Comparison of ENCODE assay signal across 35 mouse cellular contexts in the genomic region with DNA sequence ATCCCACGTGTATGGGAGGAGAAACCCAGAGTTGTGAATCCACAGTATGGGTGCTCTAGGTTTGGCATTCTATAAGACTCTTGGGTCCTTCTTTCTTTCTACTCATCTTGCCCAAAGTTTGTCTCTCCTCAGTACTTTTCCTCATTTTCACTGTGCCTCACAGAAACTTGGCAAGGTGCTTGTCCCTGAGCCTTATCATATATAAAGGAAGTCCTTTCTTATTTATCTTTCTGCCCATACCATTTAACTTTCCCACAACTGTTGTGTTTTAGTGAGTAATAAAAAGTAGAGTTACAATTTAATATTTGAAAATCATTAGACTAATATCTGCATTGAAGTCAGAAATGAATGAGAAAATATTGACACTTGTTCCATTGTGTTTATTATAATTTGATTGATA.
"Had no signal": no experiment of that assay in that cellular context is flagged by ENCODE, and none has a peak within 500 bp of the region (broad histone marks: within the 10 kb centered on the region; RNA-seq: fewer than 3 reads in every experiment).

No protein-coding gene starts in this region.

- H3K4me3 ChIP-seq: heart, embryonic 10.5 days; heart, embryonic 12.5 days; heart, embryonic 13.5 days; heart, embryonic 15.5 days; hindbrain, embryonic 10.5 days; hindbrain, embryonic 12.5 days; hindbrain, embryonic 13.5 days; hindbrain, embryonic 15.5 days; intestine, embryonic 15.5 days; kidney, embryonic 15.5 days; layer of hippocampus, adult 2 months; left cerebral cortex, adult 2 months had no signal

- H3K9me3 ChIP-seq: heart, embryonic 10.5 days; heart, embryonic 12.5 days; heart, embryonic 13.5 days; heart, embryonic 15.5 days; hindbrain, embryonic 10.5 days; hindbrain, embryonic 12.5 days; hindbrain, embryonic 13.5 days; hindbrain, embryonic 15.5 days; intestine, embryonic 15.5 days; kidney, embryonic 15.5 days had no signal

- H3K27me3 ChIP-seq: heart, embryonic 12.5 days; heart, embryonic 13.5 days; heart, embryonic 15.5 days; hindbrain, embryonic 12.5 days; hindbrain, embryonic 13.5 days; hindbrain, embryonic 15.5 days; intestine, embryonic 15.5 days; kidney, embryonic 15.5 days had no signal

- H3K36me3 ChIP-seq: heart, embryonic 10.5 days; heart, embryonic 12.5 days; heart, embryonic 13.5 days; heart, embryonic 15.5 days; hindbrain, embryonic 10.5 days; hindbrain, embryonic 12.5 days; hindbrain, embryonic 13.5 days; hindbrain, embryonic 15.5 days; intestine, embryonic 15.5 days; kidney, embryonic 15.5 days had no signal

- H3K4me1 ChIP-seq: heart, embryonic 10.5 days; heart, embryonic 12.5 days; heart, embryonic 13.5 days; heart, embryonic 15.5 days; hindbrain, embryonic 10.5 days; hindbrain, embryonic 12.5 days; hindbrain, embryonic 13.5 days; hindbrain, embryonic 15.5 days; intestine, embryonic 15.5 days; kidney, embryonic 15.5 days had no signal

- H3K4me2 ChIP-seq: heart, embryonic 11.5 days; heart, embryonic 12.5 days; heart, embryonic 13.5 days; heart, embryonic 15.5 days; hindbrain, embryonic 12.5 days; hindbrain, embryonic 13.5 days; hindbrain, embryonic 14.5 days; hindbrain, embryonic 15.5 days; intestine, embryonic 15.5 days; kidney, embryonic 15.5 days had no signal

- H3K9ac ChIP-seq: heart, embryonic 12.5 days; heart, embryonic 13.5 days; heart, embryonic 15.5 days; hindbrain, embryonic 12.5 days; hindbrain, embryonic 13.5 days; hindbrain, embryonic 14.5 days; hindbrain, embryonic 15.5 days; intestine, embryonic 15.5 days; kidney, embryonic 15.5 days had no signal

- H3K27ac ChIP-seq: heart, embryonic 10.5 days; heart, embryonic 13.5 days; heart, embryonic 15.5 days; hindbrain, embryonic 10.5 days; hindbrain, embryonic 12.5 days; hindbrain, embryonic 13.5 days; hindbrain, embryonic 14.5 days; hindbrain, embryonic 15.5 days; hindbrain, postnatal 0 days; intestine, embryonic 15.5 days; kidney, embryonic 15.5 days; kidney, postnatal 0 days; layer of hippocampus, adult 2 months; left cerebral cortex, adult 2 months had no signal

- ATAC-seq: hindbrain, postnatal 0 days; inflammation-experienced regulatory T-cells, adult 6 months; intestine, embryonic 15.5 days; intestine, embryonic 16.5 days; intestine, postnatal 0 days had no signal

- DNase-seq: heart, postnatal 10 days; heart, postnatal 14 days; heart, postnatal 36 days; heart, postnatal 4 days; kidney, adult 11 months; kidney, adult 18-20 months; kidney, adult 2 months; kidney, adult 8-10 months; kidney, adult 9 months; kidney, postnatal 10 days; kidney, postnatal 14 days; kidney, postnatal 25 days; kidney, postnatal 36 days; kidney, postnatal 4 days; layer of hippocampus, adult 9-11 months; layer of hippocampus, postnatal 36 days had no signal
